Mouse (Mus musculus): ENCODE results near the gene Ccl2.

Ccl2 gene

DNA sequence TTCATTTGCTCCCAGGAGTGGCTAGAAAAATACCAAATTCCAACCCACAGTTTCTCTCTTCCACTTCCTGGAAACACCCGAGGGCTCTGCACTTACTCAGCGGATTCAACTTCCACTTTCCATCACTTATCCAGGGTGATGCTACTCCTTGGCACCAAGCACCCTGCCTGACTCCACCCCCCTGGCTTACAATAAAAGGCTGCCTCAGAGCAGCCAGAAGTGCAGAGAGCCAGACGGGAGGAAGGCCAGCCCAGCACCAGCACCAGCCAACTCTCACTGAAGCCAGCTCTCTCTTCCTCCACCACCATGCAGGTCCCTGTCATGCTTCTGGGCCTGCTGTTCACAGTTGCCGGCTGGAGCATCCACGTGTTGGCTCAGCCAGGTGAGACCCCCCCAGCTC, at the start of gene Ccl2:
Ccl2 (plus strand) TSS at position 216 of the 400 bp plus-strand sequence.
- peak; percentile 54 for DNase-seq

GRCm38 (mm10) chr11:81996172-81996841, 39.1 kb upstream of the Ccl2 start:
- peak; percentile 71 for DNase-seq

DNA sequence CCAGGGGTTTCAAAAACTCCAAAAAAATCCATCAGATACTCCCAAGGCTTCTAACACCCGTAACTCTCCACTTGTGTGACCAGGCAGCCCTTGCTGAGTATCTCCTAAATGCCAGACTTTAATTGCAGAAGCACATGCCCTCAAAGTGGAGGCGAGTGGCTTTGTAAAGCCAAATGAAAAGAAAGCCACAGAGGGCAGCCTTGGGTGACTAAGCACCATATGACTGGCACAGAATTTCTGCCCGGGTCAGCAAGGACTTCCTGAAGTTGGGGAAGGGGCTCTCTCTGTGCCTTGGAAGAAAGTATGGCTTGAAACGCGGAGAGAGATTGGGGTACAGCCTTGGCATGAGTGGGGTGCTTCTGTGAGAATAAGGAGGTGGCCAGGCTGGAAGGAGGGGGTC, 38.3 kb upstream of the Ccl2 start:
- no peak for DNase-seq

GRCm38 (mm10) chr11:81998646-81999045, 36.7 kb upstream of the Ccl2 start:
- DNase-seq = no peak

GRCm38 (mm10) chr11:81999469-81999868, 35.9 kb upstream of the Ccl2 start:
- no peak for DNase-seq

DNA sequence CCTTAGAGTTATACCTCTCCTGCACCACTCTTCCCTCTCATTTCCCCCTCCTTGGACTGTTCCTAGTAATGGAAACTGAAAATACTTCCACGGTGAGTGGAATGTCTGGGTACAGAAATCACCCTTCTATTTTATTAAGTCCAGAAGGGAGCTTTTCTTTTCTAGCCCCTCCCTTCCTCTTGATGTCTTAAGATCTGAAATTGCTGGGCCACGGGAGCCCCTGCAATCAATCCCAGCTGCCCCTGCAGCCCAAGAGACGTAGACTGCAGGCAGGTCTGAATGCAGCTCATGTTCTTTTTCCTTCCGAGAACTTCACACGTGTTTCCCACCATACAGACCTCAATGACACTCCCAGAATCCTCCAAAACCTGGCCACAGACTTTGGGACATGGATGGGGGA, 34.8 kb upstream of the Ccl2 start:
- DNase-seq = no peak

GRCm38 (mm10) chr11:82004810-82005209, 30.6 kb upstream of the Ccl2 start:
- DNase-seq = no peak

DNA sequence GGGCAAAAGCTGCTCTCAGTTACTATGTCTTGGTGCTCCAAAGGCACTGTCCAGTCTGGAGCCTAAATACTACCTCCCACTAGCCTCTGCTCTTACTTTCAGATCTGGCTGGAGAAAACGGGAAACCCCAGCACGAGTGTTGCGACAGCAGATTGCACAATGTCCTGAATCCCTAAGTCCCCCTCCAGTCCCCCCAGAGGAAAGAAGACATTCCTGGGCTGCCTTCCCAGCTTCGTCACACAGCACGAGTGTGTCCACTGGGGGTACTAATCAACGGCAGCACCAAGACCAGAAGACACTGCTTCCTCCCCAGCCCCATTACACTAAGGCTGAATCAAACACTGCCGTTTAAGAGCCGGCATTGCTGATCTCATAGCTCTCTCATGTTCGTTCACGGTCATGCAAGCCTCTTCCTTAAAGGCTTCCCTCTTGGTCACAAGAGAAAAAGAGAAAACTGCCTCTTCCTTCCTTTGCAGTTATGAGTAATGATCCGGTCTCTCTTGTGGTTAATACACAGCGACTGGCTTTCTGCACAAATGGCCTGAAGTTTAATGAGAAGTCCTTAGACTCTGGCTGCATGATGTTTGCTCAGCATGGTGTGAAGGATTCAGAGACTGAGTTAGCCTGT, 28.5 kb upstream of the Ccl2 start:
- no peak for DNase-seq

DNA sequence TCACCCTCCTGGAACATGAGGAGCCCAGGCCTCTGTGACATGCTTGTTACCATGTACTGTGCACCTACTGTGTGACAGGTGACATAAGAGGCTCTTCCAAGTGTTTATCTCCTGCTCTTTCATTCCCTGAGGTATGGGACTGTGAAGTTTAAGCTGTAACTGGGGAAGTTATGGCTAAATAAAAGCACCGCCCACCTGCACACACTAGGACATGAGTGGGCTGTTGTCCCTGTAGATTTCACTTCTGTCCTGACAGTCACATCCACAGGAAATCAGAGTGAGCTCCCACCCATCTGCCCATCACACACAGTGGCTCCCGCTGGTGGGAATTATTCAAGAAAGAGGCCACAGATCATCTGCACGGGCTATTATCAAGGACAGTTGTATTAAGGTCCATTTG, 25.3 kb upstream of the Ccl2 start:
- DNase-seq = peak; percentile 31

DNA sequence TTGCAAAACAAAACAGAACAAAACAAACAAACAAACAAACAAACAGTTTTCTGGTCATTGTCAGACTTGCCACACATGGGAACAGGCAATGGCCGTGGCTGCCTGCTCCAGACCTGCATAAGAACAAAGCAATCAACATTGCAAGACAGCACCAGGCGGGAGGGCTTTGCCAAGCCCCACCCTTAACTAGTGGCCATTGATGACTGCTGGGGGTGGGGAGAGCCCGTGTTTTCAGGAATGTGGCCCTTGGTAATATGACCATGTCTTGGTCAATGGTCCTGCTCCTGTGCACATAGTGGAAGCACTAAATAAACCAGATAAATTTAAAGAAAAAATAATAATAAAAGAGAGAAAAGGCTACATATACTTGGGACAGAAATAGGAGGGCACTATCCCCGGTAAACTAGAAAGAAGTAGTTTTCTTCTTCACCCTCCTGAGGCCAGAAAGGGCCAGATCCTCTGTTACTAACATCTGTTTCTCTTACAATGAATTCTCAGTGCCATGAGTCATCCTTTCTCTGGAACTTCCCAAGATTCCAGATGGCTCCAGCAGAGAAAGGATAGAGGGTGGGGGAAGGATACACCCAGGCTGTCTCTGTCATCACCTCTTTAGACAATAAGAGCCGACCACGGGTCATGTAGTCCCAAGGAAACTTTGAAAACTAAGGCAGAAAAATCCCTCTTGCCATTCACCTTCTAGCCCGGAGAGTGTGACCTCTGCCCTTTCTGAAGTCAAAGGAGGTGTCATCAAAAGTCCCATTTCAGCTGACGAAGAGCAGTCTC, 23.8 kb upstream of the Ccl2 start:
- DNase-seq = peak; percentile 19

GRCm38 (mm10) chr11:82013756-82014155, 21.6 kb upstream of the Ccl2 start:
- no peak for DNase-seq

- no peak for DNase-seq
Observed at GRCm38 (mm10) chr11:82015066-82015465, 20.3 kb upstream of the Ccl2 start.

DNA sequence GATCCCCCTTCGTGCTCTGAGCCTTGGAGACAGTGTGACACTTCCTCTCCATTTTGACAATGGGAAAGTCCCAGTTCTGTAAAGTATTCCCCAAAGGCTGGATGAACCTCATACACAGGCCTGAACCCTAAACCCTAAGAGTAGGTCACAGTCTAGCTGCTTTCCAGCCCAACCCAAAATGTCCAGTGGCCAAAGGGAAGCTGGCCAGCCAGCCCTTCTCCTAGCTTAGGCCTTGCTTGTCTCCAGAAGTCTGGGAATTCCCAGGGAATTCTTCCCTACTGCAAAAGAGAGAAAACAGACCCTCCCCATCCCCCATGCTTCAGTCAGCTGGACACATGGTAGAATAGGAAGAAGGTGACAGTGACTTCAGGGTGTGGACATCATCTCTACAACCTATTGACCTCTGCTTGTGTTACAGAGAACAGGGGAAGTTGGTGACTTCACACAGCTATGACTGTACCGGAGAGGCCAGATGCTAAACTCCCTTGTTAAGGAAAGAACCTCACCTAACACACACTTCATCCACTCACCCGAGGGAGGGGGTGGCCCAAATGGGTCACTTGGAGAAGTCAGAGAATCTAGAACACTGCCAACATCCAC, 19.1 kb upstream of the Ccl2 start:
- DNase-seq = no peak

- no peak for DNase-seq
Observed at GRCm38 (mm10) chr11:82019389-82019788, 16.0 kb upstream of the Ccl2 start.

DNA sequence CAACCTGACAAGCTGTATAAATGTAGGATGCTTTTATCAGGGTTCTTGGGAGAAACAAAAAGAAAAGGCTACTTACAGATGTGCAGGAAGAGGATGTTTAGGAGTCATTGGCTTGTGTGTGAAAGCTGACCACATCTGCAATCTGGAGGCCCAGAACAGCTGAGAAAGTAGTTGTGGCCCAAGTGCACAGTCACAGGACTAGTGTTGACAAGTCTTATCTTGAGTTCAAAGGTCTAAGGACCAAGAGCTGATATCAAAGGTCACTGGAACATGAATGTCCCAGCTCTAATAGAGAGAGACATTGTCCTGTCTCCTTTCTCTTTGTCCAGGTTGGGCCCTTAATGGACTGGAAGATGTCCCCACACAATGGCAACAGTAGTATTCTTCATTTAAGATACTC, 15.6 kb upstream of the Ccl2 start:
- DNase-seq = no peak

GRCm38 (mm10) chr11:82021406-82021805, 14.0 kb upstream of the Ccl2 start:
- DNase-seq = no peak

DNA sequence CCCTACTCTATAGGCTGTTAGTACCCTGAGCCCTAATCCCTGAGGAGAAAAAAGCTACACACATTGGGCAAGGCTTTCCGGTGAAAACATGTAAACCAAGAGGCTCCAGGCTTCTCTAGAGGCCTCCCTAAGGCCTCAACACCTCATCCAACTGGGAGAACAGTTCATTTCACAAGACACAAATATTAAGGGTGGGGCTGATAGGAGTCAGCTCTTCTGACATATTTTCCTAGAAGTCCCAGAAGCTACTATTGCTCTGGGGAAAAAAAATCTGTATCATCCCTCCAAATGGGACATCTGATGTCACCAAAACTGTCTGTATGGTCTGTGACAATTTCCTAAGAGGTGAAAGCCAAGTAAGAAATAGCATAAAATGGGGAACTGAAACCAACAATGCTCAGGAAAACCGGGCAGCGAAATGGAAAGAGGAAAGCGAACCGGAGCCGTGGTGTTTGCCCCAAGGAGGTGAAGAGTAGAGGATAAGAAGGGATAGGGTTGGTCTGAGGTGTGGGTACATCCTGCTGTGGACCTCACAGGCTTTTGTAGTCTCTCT, 12.8 kb upstream of the Ccl2 start:
- no peak for DNase-seq

- DNase-seq = no peak
Observed at GRCm38 (mm10) chr11:82023769-82024168, 11.6 kb upstream of the Ccl2 start.

DNA sequence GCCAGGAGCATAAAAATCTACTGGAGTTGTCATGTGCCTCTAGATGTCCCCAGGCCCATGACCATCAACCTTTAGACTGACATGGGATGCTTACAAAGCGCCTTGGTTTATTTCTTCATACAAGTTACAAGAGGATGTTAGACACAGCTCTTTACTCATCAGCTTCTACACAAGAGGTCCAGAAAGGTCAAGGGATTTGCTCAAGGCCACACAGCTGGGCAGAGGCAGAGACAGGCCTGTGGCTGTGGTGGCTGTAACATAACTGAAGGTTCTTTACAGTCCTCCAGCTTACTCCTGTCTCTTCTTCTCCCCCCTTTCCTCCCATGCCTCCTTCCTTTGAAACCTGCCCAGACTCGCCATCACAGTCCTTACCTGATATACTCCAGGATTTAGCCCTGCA, 5.2 kb upstream of the Ccl2 start:
- no peak for DNase-seq

- DNase-seq = no peak
Observed at GRCm38 (mm10) chr11:82032136-82032535, 3.2 kb upstream of the Ccl2 start.

- peak; percentile 12 for DNase-seq
Observed at GRCm38 (mm10) chr11:82032678-82033344, 2.6 kb upstream of the Ccl2 start.

- DNase-seq = no peak
Observed at GRCm38 (mm10) chr11:82034446-82034845, 925 bp upstream of the Ccl2 start.

GRCm38 (mm10) chr11:82035857-82036256, 486 bp downstream of the Ccl2 start:
- DNase-seq = no peak
